ENCODE assay signal across 8 mouse cellular contexts in the genomic region with DNA sequence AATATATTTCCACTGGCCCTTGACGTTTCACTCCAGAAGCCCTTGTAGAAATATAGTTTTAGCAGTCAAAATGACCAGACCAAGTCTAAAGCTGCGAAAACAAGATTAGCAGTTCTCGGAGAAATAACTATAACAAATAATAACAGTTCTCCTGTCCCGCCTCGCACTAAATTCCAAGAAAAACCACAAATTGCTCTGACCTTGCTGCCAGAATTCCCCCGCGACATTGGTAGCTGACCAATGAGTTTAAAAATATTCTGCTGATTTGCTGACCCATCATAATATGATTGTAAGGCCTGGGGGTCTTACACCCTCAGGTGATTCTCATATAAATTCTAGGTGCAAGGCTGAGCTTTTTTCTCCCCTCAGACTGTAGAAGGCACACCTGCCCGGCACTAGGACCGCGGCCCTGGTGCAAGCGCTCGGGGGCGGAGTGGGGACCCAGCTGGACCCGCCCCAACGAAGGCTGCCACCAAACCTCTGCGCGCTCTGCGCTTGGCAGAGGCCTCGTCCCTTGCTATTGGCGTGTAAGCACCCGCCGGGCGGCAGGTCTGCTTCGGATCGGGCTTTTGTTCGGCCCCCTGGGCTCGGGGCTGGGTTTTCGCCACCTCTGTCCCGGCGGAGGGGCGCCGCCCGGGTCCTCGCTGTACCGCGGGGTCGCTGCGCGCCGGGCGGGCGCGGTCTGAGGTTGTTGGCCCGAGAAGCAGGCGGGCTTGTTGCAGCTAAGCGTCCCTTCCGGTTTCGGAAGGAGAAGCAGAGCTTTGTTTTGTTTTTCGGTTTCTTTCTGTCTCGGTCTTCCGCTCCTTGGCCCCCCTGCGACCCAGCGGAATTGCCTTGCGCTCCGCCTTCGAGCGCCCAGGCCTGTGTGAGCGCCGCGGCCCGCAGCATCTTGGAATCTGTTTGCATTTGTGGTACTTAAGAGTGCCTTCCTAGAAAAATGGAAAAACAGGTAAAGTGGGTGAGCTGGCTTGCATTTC. TPM values are rescaled to one million over a fixed set of nuclear protein-coding genes. Genes with fewer than 3 reads are reported as not detected.
DNase-seq lines count a peak whose midpoint lies in the region; ATAC-seq lines count a peak whose summit lies in the region.

Resf1 (plus strand) TSS at position 459 of the 977 bp plus-strand sequence.

- peak within 1 kb of the TSS; percentile 62 for H3K4me2 ChIP-seq in hindbrain, embryonic 13.5 days

- H3K27me3 ChIP-seq in hindbrain, embryonic 13.5 days = no peaks in the 10 kb centered on the region

- peaks cover 18% of the 10 kb centered on the region for H3K36me3 ChIP-seq in hindbrain, embryonic 13.5 days

- H3K9me3 ChIP-seq in hindbrain, embryonic 13.5 days = no peaks in the 10 kb centered on the region

- WGBS in hindbrain, embryonic 13.5 days = 5% methylated on average over 61 of the region's 61 CpGs

- H3K4me3 ChIP-seq in hindbrain, embryonic 13.5 days = peak within 1 kb of the TSS; percentile 87

- DNase-seq in Muller cell, postnatal 12 days (ENCODE audit: inconsistent ontology term) = peak; percentile 91
- peak; percentile 92 for DNase-seq in cerebellum, adult 9-11 months
- DNase-seq in frontal cortex, postnatal 10 days (ENCODE audit: low spot score in 2 of 2) = peak; percentile 81 to 88
- peak; percentile 77 for DNase-seq in layer of hippocampus, postnatal 25 days (ENCODE audit: extremely low spot score in 1 of 2, low spot score in 1 of 2)
- peak; percentile 90 for DNase-seq in lung, postnatal 25 days (ENCODE audit: low spot score)
- DNase-seq in retina, embryonic 14.5 days (ENCODE audit: low spot score) = peak; percentile 90
- DNase-seq in thymus, postnatal 4 days = peak; percentile 91

- peak; percentile 100 for ATAC-seq in hindbrain, embryonic 13.5 days (ENCODE audit: low FRiP score)

- H3K27ac ChIP-seq in hindbrain, embryonic 13.5 days = peak within 1 kb of the TSS; percentile 99

- H3K9ac ChIP-seq in hindbrain, embryonic 13.5 days = peak within 1 kb of the TSS; percentile 94

- H3K4me1 ChIP-seq in hindbrain, embryonic 13.5 days (replicated peaks) = peaks cover 21% of the 10 kb centered on the region

RNA-seq across cellular contexts. Expression of gene Resf1, which starts in this region (rescaled TPM):
- 36.1 and 36.5 TPM in 2 replicates for polyA plus RNA-seq in hindbrain, embryonic 13.5 days (2015; fragmentation: Nextera tagmentation; extraction: Ambion mirVana)
- 10 to 100 TPM; 12.9 to 18.0 TPM for total RNA-seq in layer of hippocampus, postnatal 25 days (2021)

Comparison
In these comparisons a context has a peak if more than half of its experiments do, and no peak if none do; other contexts are left out.
1. Peak in every context shown above with its lines: DNase-seq, ATAC-seq, H3K4me3 ChIP-seq and H3K27ac ChIP-seq.